Mouse (Mus musculus): ENCODE data around the gene Alox12e.
A peak's percentile ranks its signal among the peaks of the same experiment; 100 is the strongest.
"Not testable (repeated sequence)": the region's sequence is repeated elsewhere in the genome, so short reads cannot be mapped to it uniquely, and the experiment has no call there.

Gene Alox12e

GRCm38 (mm10) chr11:70322528-70322927 lies at the start of gene Alox12e:
Gene Alox12e, minus strand, starts transcription at chr11:70322628.
- no peak for DNase-seq

- not testable (repeated sequence) for DNase-seq
These were observed 46.2 kb upstream of the Alox12e start for GRCm38 (mm10) chr11:70368626-70369025.

- DNase-seq, result not testable (repeated sequence)
These were observed 45.3 kb upstream of the Alox12e start for GRCm38 (mm10) chr11:70367701-70368100.

- DNase-seq, result peak; percentile 34
These were observed 29.4 kb upstream of the Alox12e start, which contains the start of gene Alox15 for GRCm38 (mm10) chr11:70351868-70352267. Gene Alox15, minus strand, starts transcription at chr11:70352031.

- no peak for DNase-seq
These were observed 26.2 kb upstream of the Alox12e start for GRCm38 (mm10) chr11:70348630-70349029.

GRCm38 (mm10) chr11:70347861-70348260 lies 25.4 kb upstream of the Alox12e start:
- no peak for DNase-seq

GRCm38 (mm10) chr11:70345546-70345945 lies 23.1 kb upstream of the Alox12e start:
- DNase-seq, result no peak

GRCm38 (mm10) chr11:70345061-70345460 lies 22.6 kb upstream of the Alox12e start:
- DNase-seq, result no peak

GRCm38 (mm10) chr11:70339481-70339880 lies 17.1 kb upstream of the Alox12e start:
- no peak for DNase-seq

- peak; percentile 50 for DNase-seq
These were observed 12.0 kb upstream of the Alox12e start for GRCm38 (mm10) chr11:70334477-70334876.

- DNase-seq, result no peak
These were observed 2.3 kb upstream of the Alox12e start for GRCm38 (mm10) chr11:70324726-70325125.

- peak; percentile 71 for DNase-seq
These were observed 764 bp downstream of the Alox12e start for GRCm38 (mm10) chr11:70321664-70322063.

GRCm38 (mm10) chr11:70319614-70320013 lies 2.8 kb downstream of the Alox12e start:
- no peak for DNase-seq

- peak; percentile 44 for DNase-seq
These were observed 8.6 kb downstream of the Alox12e start for GRCm38 (mm10) chr11:70313833-70314232.

GRCm38 (mm10) chr11:70309341-70309740 lies 13.1 kb downstream of the Alox12e start:
- DNase-seq, result peak; percentile 58

GRCm38 (mm10) chr11:70308296-70308695 lies 14.1 kb downstream of the Alox12e start:
- DNase-seq, result no peak

GRCm38 (mm10) chr11:70306159-70306558 lies 16.3 kb downstream of the Alox12e start:
- no peak for DNase-seq

GRCm38 (mm10) chr11:70302293-70302692 lies 20.1 kb downstream of the Alox12e start:
- DNase-seq, result no peak

GRCm38 (mm10) chr11:70297836-70298454 lies 24.5 kb downstream of the Alox12e start:
- DNase-seq, result no peak

- no peak for DNase-seq
These were observed 25.0 kb downstream of the Alox12e start for GRCm38 (mm10) chr11:70297405-70297804.

- no peak for DNase-seq
These were observed 28.5 kb downstream of the Alox12e start for GRCm38 (mm10) chr11:70293881-70294280.

GRCm38 (mm10) chr11:70291235-70291634 lies 31.2 kb downstream of the Alox12e start:
- DNase-seq, result no peak

GRCm38 (mm10) chr11:70289236-70289635 lies 33.2 kb downstream of the Alox12e start:
- DNase-seq, result no peak

- no peak for DNase-seq
These were observed 34.3 kb downstream of the Alox12e start for GRCm38 (mm10) chr11:70288102-70288501.

- DNase-seq, result no peak
These were observed 36.7 kb downstream of the Alox12e start for GRCm38 (mm10) chr11:70285686-70286085.

Data from embryo, embryonic 11 days (tissue).